Mouse (Mus musculus) adipose tissue, adult 10 weeks (tissue): ENCODE measurements around the gene Zfp30. TPM values are rescaled to one million over a fixed set of nuclear protein-coding genes. Genes with fewer than 3 reads are reported as not detected.

ENCODE experiments used
- polyA plus RNA-seq: library from polyadenylated mRNA; stranded (reverse); fragments of 350-450 nt; fragmentation: Illumina TruSeq; extraction: RNeasy Lipid Tissue Mini Kit (QIAGEN cat#74804); gene quantifications from one replicate; pipeline ENCODE4 v1.2.3, GENCODE M21; 2014; ENCODE audit warnings: low read depth, low replicate concordance

The Zfp30 gene
- 1.7 TPM for polyA plus RNA-seq

GRCm38 (mm10) chr7:29783871-29784551 lies at the start of gene Zfp30:
Zfp30 (plus strand) TSS chr7:29783998.

GRCm38 (mm10) chr7:29768090-29768900 lies 15.5 kb upstream of the Zfp30 start, which contains the start of gene Zfp84:
Zfp84 (plus strand) TSS chr7:29768552.

GRCm38 (mm10) chr7:29815910-29816429 lies 32.2 kb downstream of the Zfp30 start, which contains the start of gene Zfp790:
Zfp790 (plus strand) TSS chr7:29816114.

Other genes with a start within 250 kb of the Zfp30 start
- gene Catsperg2, start 57.0 kb upstream of the Zfp30 start, polyA plus RNA-seq: 2.0 TPM
- 6.0 TPM for gene Zfp84, start 15.4 kb upstream of the Zfp30 start, polyA plus RNA-seq
- 8.4 TPM for gene Zfp790, start 32.1 kb downstream of the Zfp30 start, polyA plus RNA-seq
- 0.72 TPM for gene Zfp940, start 69.7 kb downstream of the Zfp30 start, polyA plus RNA-seq
- 6.2 TPM for gene Zfp420, start 76.0 kb downstream of the Zfp30 start, polyA plus RNA-seq
- 5.0 TPM for gene Zfp27, start 122.6 kb downstream of the Zfp30 start, polyA plus RNA-seq
- 5.9 TPM for gene Zfp383, start 124.2 kb downstream of the Zfp30 start, polyA plus RNA-seq
- 7.3 TPM for gene Zfp74, start 170.1 kb downstream of the Zfp30 start, polyA plus RNA-seq
- gene Zfp568, start 200.0 kb downstream of the Zfp30 start, polyA plus RNA-seq: 4.4 TPM